Mouse (Mus musculus) heart, embryonic 16.5 days (tissue): ENCODE measurements around the gene Spats2. TPM values are rescaled to one million over a fixed set of nuclear protein-coding genes. Genes with fewer than 3 reads are reported as not detected.

Experiments
- ATAC-seq: fragments of 200-750 bp; cut with Nextera tagmentation; replicated peaks from 2 replicates; pipeline ENCODE4 v1.8.0; 2017; ENCODE audit warnings: moderate number of reproducible peaks; ENCODE audit not compliant: insufficient read depth, low FRiP score; ENCODE audit errors: extremely low read depth
- H3K27ac ChIP-seq: fragments of 300-500 bp; sonication (generic); 2 replicates; pipeline ENCODE4 v1.5.1; 2014; ENCODE audit warnings: mild to moderate bottlenecking, low read length, control low read depth, moderate library complexity
- H3K27me3 ChIP-seq: fragments of 300-500 bp; sonication (generic); 2 replicates; pipeline ENCODE4 v1.6.1; 2014; ENCODE audit warnings: low read length, mixed read lengths; ENCODE audit not compliant: control insufficient read depth, insufficient read depth
- H3K36me3 ChIP-seq: fragments of 300-500 bp; sonication (generic); 2 replicates; pipeline ENCODE4 v1.6.1; 2014; ENCODE audit not compliant: control insufficient read depth, insufficient read depth
- H3K4me1 ChIP-seq: fragments of 300-500 bp; sonication (generic); 2 replicates; pipeline ENCODE4 v1.6.1; 2014; ENCODE audit warnings: low read length, mixed read lengths; ENCODE audit not compliant: control insufficient read depth, insufficient read depth
- H3K4me2 ChIP-seq: fragments of 300-500 bp; sonication (generic); 2 replicates; pipeline ENCODE4 v1.6.1; 2014; ENCODE audit warnings: low read depth, mild to moderate bottlenecking, control low read depth, low read length
- H3K4me3 ChIP-seq: fragments of 300-500 bp; sonication (generic); 2 replicates; pipeline ENCODE4 v1.5.1; 2014; ENCODE audit warnings: mild to moderate bottlenecking, control low read depth, low read length
- H3K9ac ChIP-seq: fragments of 300-500 bp; sonication (generic); 2 replicates; pipeline ENCODE4 v1.6.1; 2014; ENCODE audit warnings: low read length, control low read depth
- H3K9me3 ChIP-seq: fragments of 300-500 bp; sonication (generic); replicated peaks from 2 replicates; pipeline ENCODE4 v1.6.1; 2016; ENCODE audit warnings: low read length; ENCODE audit not compliant: control insufficient read depth
- WGBS: fragments of 180-500 bp; shearing (Covaris S2); extraction: QIAGEN DNeasy Blood & Tissue Kit; methylation state at CpG from one replicate; pipeline ENCODE4 v1.1.7; 2014; 5-methylcytosine and 5-hydroxymethylcytosine counted together
- polyA plus RNA-seq: library from polyadenylated mRNA; unstranded; fragments of >200 nt; fragmentation: Nextera tagmentation; extraction: Ambion mirVana; gene quantifications from 2 replicates; pipeline ENCODE4 v1.2.1, GENCODE M21; 2015

Spats2 gene
- polyA plus RNA-seq, 1 experiment from 2014 or later, result 25.5 TPM

GRCm38 (mm10) chr15:99085997-99086396, 39.7 kb upstream of the Spats2 start:
- Histone ChIP-seq H3K27ac (no peak overlapping the region), H3K27me3 (peaks cover 65% of the 10 kb centered on the region), H3K4me1 (0 out of 2 replicates have a peak, but pooled peaks cover 4% of the 10 kb centered on the region), H3K9me3 (no peaks in the 10 kb centered on the region), H3K9ac (no peak overlapping the region), H3K4me3 (no peak overlapping the region), H3K4me2 (no peak overlapping the region), H3K36me3 (peaks cover 21% of the 10 kb centered on the region)
- WGBS, result 83% methylated on average over 4 of the region's 4 CpGs
- ATAC-seq, result no peak

GRCm38 (mm10) chr15:99087253-99088075, 38.3 kb upstream of the Spats2 start, which contains the start of gene C1ql4:
Gene C1ql4, minus strand, starts transcription at chr15:99087817.
- Histone ChIP-seq H3K9me3 (no peaks in the 10 kb centered on the region), H3K4me3 (peak within 1 kb of the TSS; percentile 40), H3K36me3 (peaks cover 7% of the 10 kb centered on the region), H3K4me2 (peak within 1 kb of the TSS; percentile 59), H3K27ac (no peak within 1 kb of the TSS), H3K27me3 (peaks cover 78% of the 10 kb centered on the region), H3K4me1 (0 out of 2 replicates have a peak, but pooled peaks cover 4% of the 10 kb centered on the region), H3K9ac (no peak within 1 kb of the TSS)
- ATAC-seq, result no peak
- WGBS, result 9% methylated on average over 60 of the region's 60 CpGs

- Histone ChIP-seq H3K27me3 (peaks cover 86% of the 10 kb centered on the region), H3K27ac (no peak overlapping the region), H3K4me2 (peak overlapping the region; percentile 59), H3K4me3 (peak overlapping the region; percentile 40), H3K9ac (no peak overlapping the region), H3K36me3 (no peaks in the 10 kb centered on the region), H3K4me1 (0 out of 2 replicates have a peak, but pooled peaks cover 4% of the 10 kb centered on the region), H3K9me3 (no peaks in the 10 kb centered on the region)
- WGBS, result under 1% methylated on average over 27 of the region's 27 CpGs
- peak; percentile 80 for ATAC-seq
These were observed 37.4 kb upstream of the Spats2 start for GRCm38 (mm10) chr15:99088292-99088691.

GRCm38 (mm10) chr15:99089069-99089468, 36.6 kb upstream of the Spats2 start:
- Histone ChIP-seq H3K27ac (no peak overlapping the region), H3K4me2 (peak overlapping the region; percentile 59), H3K27me3 (peaks cover 87% of the 10 kb centered on the region), H3K4me1 (peaks cover 8% of the 10 kb centered on the region), H3K36me3 (no peaks in the 10 kb centered on the region), H3K9ac (no peak overlapping the region), H3K4me3 (0 out of 2 replicates have a peak overlapping the region, but pooled peaks have one; percentile 4), H3K9me3 (no peaks in the 10 kb centered on the region)
- no peak for ATAC-seq
- 14% methylated on average over 14 of the region's 14 CpGs for WGBS

GRCm38 (mm10) chr15:99092870-99093269, 32.8 kb upstream of the Spats2 start, which contains the start of gene Dnajc22:
Gene Dnajc22, plus strand, starts transcription at chr15:99093170.
- no peak within 1 kb of the TSS for H3K27ac ChIP-seq
- 55% methylated on average over 8 of the region's 8 CpGs for WGBS
- no peak for ATAC-seq

GRCm38 (mm10) chr15:99093291-99094258, 32.1 kb upstream of the Spats2 start:
- no peaks in the 10 kb centered on the region for H3K36me3 ChIP-seq
- H3K27ac ChIP-seq, result no peak overlapping the region
- peak overlapping the region; percentile 35 for H3K9ac ChIP-seq
- H3K27me3 ChIP-seq, result peaks cover 85% of the 10 kb centered on the region
- peaks cover 27% of the 10 kb centered on the region for H3K4me1 ChIP-seq
- ATAC-seq, result no peak
- WGBS, result 2% methylated on average over 56 of the region's 56 CpGs
- peak overlapping the region; percentile 75 for H3K4me2 ChIP-seq
- peak overlapping the region; percentile 49 for H3K4me3 ChIP-seq
- no peaks in the 10 kb centered on the region for H3K9me3 ChIP-seq

More at GRCm38 (mm10) chr15:99092870-99093269, 32.8 kb upstream of the Spats2 start, which contains the start of gene Dnajc22:
- peak within 1 kb of the TSS; percentile 49 for H3K4me3 ChIP-seq
- H3K9me3 ChIP-seq, result no peaks in the 10 kb centered on the region
- H3K4me2 ChIP-seq, result peak within 1 kb of the TSS; percentile 75
- H3K36me3 ChIP-seq, result no peaks in the 10 kb centered on the region
- peak within 1 kb of the TSS; percentile 35 for H3K9ac ChIP-seq
- H3K27me3 ChIP-seq, result peaks cover 90% of the 10 kb centered on the region
- peaks cover 22% of the 10 kb centered on the region for H3K4me1 ChIP-seq

GRCm38 (mm10) chr15:99094631-99095270, 31.0 kb upstream of the Spats2 start:
- H3K4me1 ChIP-seq, result peaks cover 23% of the 10 kb centered on the region
- H3K27me3 ChIP-seq, result peaks cover 83% of the 10 kb centered on the region
- no peaks in the 10 kb centered on the region for H3K36me3 ChIP-seq
- H3K9ac ChIP-seq, result no peak overlapping the region
- 4% methylated on average over 27 of the region's 27 CpGs for WGBS
- no peak overlapping the region for H3K4me3 ChIP-seq
- no peak overlapping the region for H3K27ac ChIP-seq
- no peaks in the 10 kb centered on the region for H3K9me3 ChIP-seq
- no peak for ATAC-seq
- H3K4me2 ChIP-seq, result peak overlapping the region; percentile 1; the same call in 1 of the 2 replicates

GRCm38 (mm10) chr15:99095356-99095755, 30.4 kb upstream of the Spats2 start:
- Histone ChIP-seq H3K27ac (no peak overlapping the region), H3K9me3 (no peaks in the 10 kb centered on the region), H3K27me3 (peaks cover 77% of the 10 kb centered on the region), H3K9ac (no peak overlapping the region), H3K4me2 (no peak overlapping the region), H3K4me1 (peaks cover 23% of the 10 kb centered on the region), H3K36me3 (no peaks in the 10 kb centered on the region), H3K4me3 (no peak overlapping the region)
- ATAC-seq, result no peak
- WGBS, result 19% methylated on average over 6 of the region's 6 CpGs
